ENCODE assay signal across 27 mouse cellular contexts in the genomic region with DNA sequence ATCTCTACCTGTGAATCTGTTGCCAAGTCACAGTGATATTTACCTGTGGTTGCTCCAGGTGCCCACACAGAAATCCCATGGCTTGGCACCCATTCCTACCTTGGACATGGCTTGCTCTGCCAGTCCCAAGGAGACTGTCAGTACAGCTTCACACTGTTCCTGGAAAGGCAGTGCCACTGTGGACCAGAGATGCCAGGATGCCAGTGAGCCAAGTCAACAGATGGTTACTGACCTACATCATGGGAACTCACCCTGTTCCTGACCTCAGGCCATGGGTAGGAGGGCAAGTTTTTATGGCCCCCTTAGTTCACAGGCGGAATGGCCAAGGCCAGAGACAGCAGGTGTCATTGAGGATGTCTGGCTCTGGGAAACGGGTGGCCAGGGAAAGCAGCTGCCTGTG. TPM values are rescaled to one million over a fixed set of nuclear protein-coding genes. Genes with fewer than 3 reads are reported as not detected.
A peak's percentile ranks its signal among the peaks of the same experiment; 100 is the strongest.
DNase-seq lines count a peak whose midpoint lies in the region; ATAC-seq and TF ChIP-seq lines count a peak whose summit lies in the region.
"Had no signal": no experiment of that assay in that cellular context is flagged by ENCODE, and none has a peak within 500 bp of the region (broad histone marks: within the 10 kb centered on the region; RNA-seq: fewer than 3 reads in every experiment).

No protein-coding gene starts in this region.

- H3K36me3 ChIP-seq in myocyte (ENCODE audit: control insufficient read depth, insufficient read depth): peaks cover 40% of the 10 kb centered on the region
- no peaks in the 10 kb centered on the region for H3K36me3 ChIP-seq in forebrain, embryonic 14.5 days (ENCODE audit: control insufficient read depth, insufficient read depth, low read length)
- H3K36me3 ChIP-seq: midbrain, embryonic 12.5 days had no signal

- peak; percentile 42 for DNase-seq in gastrocnemius, adult 18-20 months (ENCODE audit: low spot score)
- no peak for DNase-seq in gastrocnemius, postnatal 14 days
- peak; percentile 43 to 58 for DNase-seq in cerebellum, adult 18-20 months
- DNase-seq in cerebellum, adult 9-11 months: peak; percentile 75
- DNase-seq in testis, postnatal 14 days (ENCODE audit: low spot score): no peak
- no peak for DNase-seq in forebrain, embryonic 14.5 days (ENCODE audit: low spot score)
- DNase-seq: adrenal gland, postnatal 10 days; gastrocnemius, postnatal 10 days; heart, adult 2 months; heart, postnatal 4 days; left cerebral cortex, postnatal 4 days; liver, postnatal 0 days; lung, postnatal 36 days had no signal

- no peak overlapping the region for H3ac ChIP-seq in myocyte (ENCODE audit: control insufficient read depth, insufficient read length)

- no peaks in the 10 kb centered on the region for H3K27me3 ChIP-seq in myocyte (ENCODE audit: control insufficient read depth, insufficient read depth, insufficient read length)
- no peaks in the 10 kb centered on the region for H3K27me3 ChIP-seq in forebrain, embryonic 14.5 days (replicated peaks; ENCODE audit: control insufficient read depth, insufficient read depth, low read length)
- H3K27me3 ChIP-seq: heart, embryonic 12.5 days; hindbrain, embryonic 13.5 days; kidney, embryonic 15.5 days; liver, embryonic 12.5 days; Patski had no signal

- H3K4me2 ChIP-seq in myocyte (ENCODE audit: low read depth): no peak overlapping the region
- no peak overlapping the region for H3K4me2 ChIP-seq in forebrain, embryonic 14.5 days (ENCODE audit: low read length)
- H3K4me2 ChIP-seq: heart, embryonic 12.5 days; hindbrain, embryonic 13.5 days; kidney, embryonic 15.5 days; liver, embryonic 12.5 days; midbrain, embryonic 12.5 days had no signal

- WGBS in forebrain, embryonic 14.5 days: 91% methylated on average over 2 of the region's 2 CpGs

- H3K4me3 ChIP-seq in myocyte: no peak overlapping the region
- no peak overlapping the region for H3K4me3 ChIP-seq in forebrain, embryonic 14.5 days (ENCODE audit: low read depth, low read length)
- H3K4me3 ChIP-seq: heart, adult 2 months; heart, embryonic 12.5 days; hindbrain, embryonic 13.5 days; kidney, embryonic 15.5 days; liver, embryonic 12.5 days; midbrain, embryonic 12.5 days had no signal

- H3K4me1 ChIP-seq in forebrain, embryonic 14.5 days (ENCODE audit: control insufficient read depth, insufficient read depth, low read length): no peaks in the 10 kb centered on the region
- H3K4me1 ChIP-seq: hindbrain, embryonic 13.5 days; liver, embryonic 12.5 days; midbrain, embryonic 12.5 days had no signal

- no peak for ATAC-seq in forebrain, embryonic 14.5 days
- ATAC-seq: forebrain, embryonic 16.5 days; liver, embryonic 12.5 days; liver, postnatal 0 days; Patski had no signal

- no peak overlapping the region for H3K9ac ChIP-seq in forebrain, embryonic 14.5 days (ENCODE audit: low read length)
- H3K9ac ChIP-seq: heart, embryonic 12.5 days; hindbrain, embryonic 13.5 days; kidney, embryonic 15.5 days; liver, embryonic 12.5 days; liver, postnatal 0 days; midbrain, embryonic 12.5 days had no signal

- no peaks in the 10 kb centered on the region for H3K9me3 ChIP-seq in forebrain, embryonic 14.5 days (replicated peaks; ENCODE audit: control insufficient read depth, low read length)
- H3K9me3 ChIP-seq: heart, embryonic 12.5 days; hindbrain, embryonic 13.5 days; kidney, embryonic 15.5 days; liver, embryonic 12.5 days; midbrain, embryonic 12.5 days had no signal

- peaks cover 11% of the 10 kb centered on the region for H3K79me2 ChIP-seq in myocyte (ENCODE audit: control insufficient read depth, insufficient read depth)

- H3K27ac ChIP-seq in forebrain, embryonic 14.5 days (ENCODE audit: low read depth, low read length): no peak overlapping the region
- H3K27ac ChIP-seq: heart, adult 2 months; hindbrain, embryonic 13.5 days; kidney, embryonic 15.5 days; liver, embryonic 12.5 days; midbrain, embryonic 12.5 days had no signal

- peak; percentile 44 for TF ChIP-seq POLR2A in myocyte (IDR thresholded peaks at IDR 0.05; ENCODE audit: insufficient read length, low read depth)

- intact Hi-C loops in gastrocnemius, postnatal 14 days (cut with DNase I; ENCODE audit: low total_unique reads): loop anchor here (5.0 kb wide), 1 partner anchor 176 kb away; no protein-coding TSS in a partner anchor

TF ChIP-seq in myocyte, 11 proteins besides CTCF, POLR2A, EP300 and RAD21:
- TF ChIP-seq MYOD1 (IDR thresholded peaks at IDR 0.05; ENCODE audit: control insufficient read depth in 1 of 3, insufficient read length in 2 of 3, low read depth in 2 of 3): peak in 1 of 3 experiments; percentile 28
- peak; percentile 73 for TF ChIP-seq POLR2AphosphoS2 (IDR thresholded peaks at IDR 0.05; ENCODE audit: insufficient read length, low read depth)
- TF ChIP-seq CEBPB (IDR thresholded peaks at IDR 0.05; ENCODE audit: insufficient read depth, poor library complexity, severe bottlenecking): no peak
- TF ChIP-seq MYOG (IDR thresholded peaks at IDR 0.05; ENCODE audit: control insufficient read depth in 1 of 3, insufficient read depth in 1 of 3, insufficient read length in 2 of 3, low read depth in 2 of 3): peak in 1 of 3 experiments; percentile 29
- TF ChIP-seq REST (IDR thresholded peaks at IDR 0.05; ENCODE audit: insufficient read depth, insufficient read length): no peak

RNA-seq across cellular contexts. Expression of a gene that starts 13.6 kb away (rescaled TPM):
- total RNA-seq in gastrocnemius, adult 18-20 months (2021): 10 to 100 TPM in 1 of 2 experiments, 1 to 10 TPM in 1; 6.3 to 15.4 TPM
- 10 to 100 TPM in 1 of 2 experiments, 1 to 10 TPM in 1; 7.8 to 12.0 TPM for total RNA-seq in gastrocnemius, postnatal 14 days (2021)
- polyA plus RNA-seq in myocyte (2012; fragmentation: generic; extraction: Trizol): 65.8 TPM
- polyA plus RNA-seq in forebrain, embryonic 14.5 days (2014; fragmentation: Nextera tagmentation; extraction: Ambion mirVana): 1.8 and 2.0 TPM in 2 replicates

RNA-seq across cellular contexts. Expression of a gene that starts 46.7 kb away (rescaled TPM):
- under 1 TPM; 0.30 to 0.66 TPM for total RNA-seq in gastrocnemius, adult 18-20 months (2021)
- 1 to 10 TPM in 1 of 2 experiments, under 1 TPM in 1; 0.58 to 1.1 TPM for total RNA-seq in gastrocnemius, postnatal 14 days (2021)
- 0.11 TPM for polyA plus RNA-seq in myocyte (2012; fragmentation: generic; extraction: Trizol)
- 0.32 and 0.51 TPM in 2 replicates for polyA plus RNA-seq in forebrain, embryonic 14.5 days (2014; fragmentation: Nextera tagmentation; extraction: Ambion mirVana)

RNA-seq across cellular contexts. Expression of a gene that starts 47.8 kb away (rescaled TPM):
- 10 to 100 TPM; 31.9 to 40.6 TPM for total RNA-seq in gastrocnemius, adult 18-20 months (2021)
- total RNA-seq in gastrocnemius, postnatal 14 days (2021): 10 to 100 TPM; 26.9 to 31.1 TPM
- polyA plus RNA-seq in myocyte (2012; fragmentation: generic; extraction: Trizol): 35.7 TPM
- 18.3 and 26.7 TPM in 2 replicates for polyA plus RNA-seq in forebrain, embryonic 14.5 days (2014; fragmentation: Nextera tagmentation; extraction: Ambion mirVana)

RNA-seq across cellular contexts. Expression of a gene that starts 50.9 kb away (rescaled TPM):
- total RNA-seq in gastrocnemius, adult 18-20 months (2021): not detected
- not detected for total RNA-seq in gastrocnemius, postnatal 14 days (2021)
- polyA plus RNA-seq in myocyte (2012; fragmentation: generic; extraction: Trizol): 0.59 TPM
- 0.98 and 1.0 TPM in 2 replicates for polyA plus RNA-seq in forebrain, embryonic 14.5 days (2014; fragmentation: Nextera tagmentation; extraction: Ambion mirVana)
- total RNA-seq: gastrocnemius, postnatal 10 days; heart, adult 2 months; heart, postnatal 4 days; layer of hippocampus, adult 18-20 months; layer of hippocampus, postnatal 25 days; megakaryocyte, adult 5-6 weeks; MEL had no signal
- polyA plus RNA-seq: cortical plate, adult 2 months; small intestine, adult 2 months had no signal

Comparison
In these comparisons a context has a peak if more than half of its experiments do, and no peak if none do; other contexts are left out.
1. DNase-seq: peak in gastrocnemius, adult 18-20 months (single experiment), cerebellum, adult 18-20 months (2 of 2) and cerebellum, adult 9-11 months (single experiment); none in gastrocnemius, postnatal 14 days (single experiment), testis, postnatal 14 days (single experiment) and forebrain, embryonic 14.5 days (single experiment).